Comparison of ENCODE assay signal across 10 mouse cellular contexts in genomic region chr7:24884693-24885291, GRCm38 (mm10). TPM values are rescaled to one million over a fixed set of nuclear protein-coding genes. Genes with fewer than 3 reads are reported as not detected.
DNase-seq lines count a peak whose midpoint lies in the region; ATAC-seq and TF ChIP-seq lines count a peak whose summit lies in the region.
"Had no signal": no experiment of that assay in that cellular context is flagged by ENCODE, and none has a peak within 500 bp of the region (broad histone marks: within the 10 kb centered on the region; RNA-seq: fewer than 3 reads in every experiment).

No protein-coding gene starts in this region.

- peak overlapping the region; percentile 67 for H3K4me2 ChIP-seq in heart, postnatal 0 days (ENCODE audit: low read depth, low read length)
- H3K4me2 ChIP-seq in limb, embryonic 15.5 days: peak overlapping the region; percentile 64

- DNase-seq in heart, embryonic 10.5 days (ENCODE audit: low spot score): no peak
- DNase-seq in heart, adult 11 months: no peak
- no peak for DNase-seq in G1E (ENCODE audit: low spot score)
- peak; percentile 14 for DNase-seq in heart, postnatal 0 days (ENCODE audit: low spot score)
- DNase-seq in gastrocnemius, postnatal 10 days: no peak
- DNase-seq in right cerebral cortex, adult 18-20 months: no peak

- WGBS in heart, embryonic 10.5 days: under 1% methylated on average over 47 of the region's 47 CpGs
- under 1% methylated on average over 47 of the region's 47 CpGs for WGBS in heart, postnatal 0 days
- WGBS in limb, embryonic 15.5 days: under 1% methylated on average over 47 of the region's 47 CpGs
- WGBS in olfactory bulb, adult 2 months: under 1% methylated on average over 47 of the region's 47 CpGs

- H3K27me3 ChIP-seq in heart, embryonic 10.5 days (ENCODE audit: insufficient read depth, poor library complexity, severe bottlenecking): no peaks in the 10 kb centered on the region
- peaks cover 16% of the 10 kb centered on the region for H3K27me3 ChIP-seq in G1E (ENCODE audit: insufficient read depth, low read length)
- no peaks in the 10 kb centered on the region for H3K27me3 ChIP-seq in heart, postnatal 0 days (ENCODE audit: control insufficient read depth, insufficient read depth, low read length)
- no peaks in the 10 kb centered on the region for H3K27me3 ChIP-seq in limb, embryonic 15.5 days
- H3K27me3 ChIP-seq: Patski had no signal

- TF ChIP-seq POLR2A in olfactory bulb, adult 2 months (IDR thresholded peaks at IDR 0.05; ENCODE audit: insufficient read depth, low read depth, low read length): no peak

- peak overlapping the region; percentile 91 for H3K4me3 ChIP-seq in heart, embryonic 10.5 days
- H3K4me3 ChIP-seq in G1E (ENCODE audit: low read depth, low read length): peak overlapping the region; percentile 97
- H3K4me3 ChIP-seq in heart, postnatal 0 days (ENCODE audit: low read depth, low read length): peak overlapping the region; percentile 91
- peak overlapping the region; percentile 98 for H3K4me3 ChIP-seq in limb, embryonic 15.5 days
- peak overlapping the region; percentile 71 for H3K4me3 ChIP-seq in olfactory bulb, adult 2 months (ENCODE audit: insufficient read depth, low read depth, low read length)

- no peak for ATAC-seq in G1E (ENCODE audit: extremely low read depth, insufficient number of reproducible peaks, low FRiP score, poor library complexity, severe bottlenecking)
- peak; percentile 4 for ATAC-seq in heart, postnatal 0 days (ENCODE audit: insufficient read depth, low read depth)
- no peak for ATAC-seq in limb, embryonic 15.5 days (ENCODE audit: insufficient number of reproducible peaks, low FRiP score, low TSS enrichment, low read depth)

- H3K27ac ChIP-seq in heart, embryonic 10.5 days: peak overlapping the region; percentile 99
- H3K27ac ChIP-seq in heart, postnatal 0 days (ENCODE audit: low read depth): peak overlapping the region; percentile 92
- H3K27ac ChIP-seq in limb, embryonic 15.5 days: peak overlapping the region; percentile 90
- peak overlapping the region; percentile 29 for H3K27ac ChIP-seq in olfactory bulb, adult 2 months (ENCODE audit: insufficient read depth, low read depth, low read length)

- H3K9ac ChIP-seq in heart, postnatal 0 days (replicated peaks; ENCODE audit: low read depth, low read length): peak overlapping the region; percentile 99
- peak overlapping the region; percentile 100 for H3K9ac ChIP-seq in limb, embryonic 15.5 days

- H3K36me3 ChIP-seq in heart, embryonic 10.5 days: peaks cover 45% of the 10 kb centered on the region
- peaks cover 51% of the 10 kb centered on the region for H3K36me3 ChIP-seq in G1E (replicated peaks)
- H3K36me3 ChIP-seq in heart, postnatal 0 days (replicated peaks; ENCODE audit: control insufficient read depth, insufficient read depth, low read length): peaks cover 38% of the 10 kb centered on the region
- H3K36me3 ChIP-seq in limb, embryonic 15.5 days: peaks cover 41% of the 10 kb centered on the region

- H3K9me3 ChIP-seq in heart, embryonic 10.5 days: no peaks in the 10 kb centered on the region
- no peaks in the 10 kb centered on the region for H3K9me3 ChIP-seq in G1E (replicated peaks)
- no peaks in the 10 kb centered on the region for H3K9me3 ChIP-seq in heart, postnatal 0 days (replicated peaks; ENCODE audit: control insufficient read depth, low read length)
- no peaks in the 10 kb centered on the region for H3K9me3 ChIP-seq in limb, embryonic 15.5 days

- no peak for TF ChIP-seq CTCF in G1E (IDR thresholded peaks at IDR 0.05; ENCODE audit: low read depth, low read length)
- TF ChIP-seq CTCF in heart, postnatal 0 days (IDR thresholded peaks at IDR 0.05; ENCODE audit: low read depth): no peak
- no peak for TF ChIP-seq CTCF in olfactory bulb, adult 2 months (IDR thresholded peaks at IDR 0.05; ENCODE audit: insufficient read depth, low read depth, low read length)

- no peak; the same call in 1 of the 2 replicates for TF ChIP-seq EP300 in heart, postnatal 0 days (IDR thresholded peaks at IDR 0.05; ENCODE audit: low read depth)

- peaks cover 18% of the 10 kb centered on the region for H3K4me1 ChIP-seq in heart, embryonic 10.5 days
- peaks cover 48% of the 10 kb centered on the region for H3K4me1 ChIP-seq in G1E (ENCODE audit: insufficient read depth, low read depth, low read length)
- peaks cover 16% of the 10 kb centered on the region for H3K4me1 ChIP-seq in heart, postnatal 0 days (ENCODE audit: control insufficient read depth, insufficient read depth)
- H3K4me1 ChIP-seq in limb, embryonic 15.5 days: peaks cover 26% of the 10 kb centered on the region
- H3K4me1 ChIP-seq in olfactory bulb, adult 2 months (ENCODE audit: control insufficient read depth, insufficient read depth, low read length): peaks cover 12% of the 10 kb centered on the region

RNA-seq across cellular contexts. Expression of gene Rps19, which starts 0.6 kb away (rescaled TPM):
- 1,532 and 1,854 TPM in 2 replicates for polyA plus RNA-seq in heart, embryonic 10.5 days (2016; fragmentation: Nextera tagmentation; extraction: Ambion mirVana)
- 877 and 949 TPM in 2 replicates for total RNA-seq in G1E (2014; fragmentation: Nextera tagmentation)
- total RNA-seq in G1E (2017): 1,262 and 1,401 TPM in 2 replicates
- polyA plus RNA-seq in G1E (2012): 2,998 and 3,499 TPM in 2 replicates
- total RNA-seq in heart, postnatal 0 days (2014; rRNA removed; ENCODE audit: low replicate concordance): 530 and 642 TPM in 2 replicates
- 980 and 1,040 TPM in 2 replicates for polyA plus RNA-seq in heart, postnatal 0 days (2015; fragmentation: Nextera tagmentation; extraction: Ambion mirVana)
- polyA plus RNA-seq in limb, embryonic 15.5 days (2015; fragmentation: Nextera tagmentation; extraction: Ambion mirVana): 2,364 and 2,933 TPM in 2 replicates
- 1,132 TPM in 1 of 2 replicates, not detected in the other for polyA plus RNA-seq in olfactory bulb, adult 2 months (2012; ENCODE audit: insufficient read depth, insufficient read length, low replicate concordance, missing spikeins)
- total RNA-seq in gastrocnemius, postnatal 10 days (2021): 100 to 1,000 TPM; 680 to 704 TPM

RNA-seq across cellular contexts. Expression of gene Cd79a, which starts 12.4 kb away (rescaled TPM):
- polyA plus RNA-seq in heart, embryonic 10.5 days (2016; fragmentation: Nextera tagmentation; extraction: Ambion mirVana): 0.26 and 0.40 TPM in 2 replicates
- not detected in 2 replicates for total RNA-seq in G1E (2014; fragmentation: Nextera tagmentation)
- total RNA-seq in G1E (2017): 0.11 TPM in 1 of 2 replicates, not detected in the other
- 0.04 TPM in 1 of 2 replicates, not detected in the other for polyA plus RNA-seq in G1E (2012)
- 2.8 TPM in 1 of 2 replicates, not detected in the other for total RNA-seq in heart, postnatal 0 days (2014; rRNA removed; ENCODE audit: low replicate concordance)
- 0.33 and 0.70 TPM in 2 replicates for polyA plus RNA-seq in heart, postnatal 0 days (2015; fragmentation: Nextera tagmentation; extraction: Ambion mirVana)
- 0.72 and 0.78 TPM in 2 replicates for polyA plus RNA-seq in limb, embryonic 15.5 days (2015; fragmentation: Nextera tagmentation; extraction: Ambion mirVana)
- not detected in 2 replicates for polyA plus RNA-seq in olfactory bulb, adult 2 months (2012; ENCODE audit: insufficient read depth, insufficient read length, low replicate concordance, missing spikeins)
- total RNA-seq in gastrocnemius, postnatal 10 days (2021): 1 to 10 TPM in 1 of 2 experiments, under 1 TPM in 1; 0.21 to 1.6 TPM
- polyA plus RNA-seq: Patski had no signal

RNA-seq across cellular contexts. Expression of gene Dmrtc2, which starts 14.9 kb away (rescaled TPM):
- polyA plus RNA-seq in heart, embryonic 10.5 days (2016; fragmentation: Nextera tagmentation; extraction: Ambion mirVana): not detected in 2 replicates
- total RNA-seq in G1E (2014; fragmentation: Nextera tagmentation): not detected in 2 replicates
- total RNA-seq in G1E (2017): not detected in 2 replicates
- not detected in 2 replicates for polyA plus RNA-seq in G1E (2012)
- not detected in 2 replicates for total RNA-seq in heart, postnatal 0 days (2014; rRNA removed; ENCODE audit: low replicate concordance)
- not detected in 2 replicates for polyA plus RNA-seq in heart, postnatal 0 days (2015; fragmentation: Nextera tagmentation; extraction: Ambion mirVana)
- polyA plus RNA-seq in limb, embryonic 15.5 days (2015; fragmentation: Nextera tagmentation; extraction: Ambion mirVana): not detected in 2 replicates
- polyA plus RNA-seq in olfactory bulb, adult 2 months (2012; ENCODE audit: insufficient read depth, insufficient read length, low replicate concordance, missing spikeins): not detected in 2 replicates
- not detected for total RNA-seq in gastrocnemius, postnatal 10 days (2021)
- total RNA-seq: left cerebral cortex, postnatal 25 days had no signal
- polyA plus RNA-seq: Patski had no signal

RNA-seq across cellular contexts. Expression of gene Lypd4, which starts 15.1 kb away (rescaled TPM):
- not detected in 2 replicates for polyA plus RNA-seq in heart, embryonic 10.5 days (2016; fragmentation: Nextera tagmentation; extraction: Ambion mirVana)
- total RNA-seq in G1E (2014; fragmentation: Nextera tagmentation) (not detected in 2 replicates), G1E (2017) (0.11 and 0.17 TPM in 2 replicates)
- not detected in 2 replicates for polyA plus RNA-seq in G1E (2012)
- not detected in 2 replicates for total RNA-seq in heart, postnatal 0 days (2014; rRNA removed; ENCODE audit: low replicate concordance)
- not detected in 2 replicates for polyA plus RNA-seq in heart, postnatal 0 days (2015; fragmentation: Nextera tagmentation; extraction: Ambion mirVana)
- not detected in 2 replicates for polyA plus RNA-seq in limb, embryonic 15.5 days (2015; fragmentation: Nextera tagmentation; extraction: Ambion mirVana)
- not detected in 2 replicates for polyA plus RNA-seq in olfactory bulb, adult 2 months (2012; ENCODE audit: insufficient read depth, insufficient read length, low replicate concordance, missing spikeins)
- total RNA-seq in gastrocnemius, postnatal 10 days (2021): not detected
- total RNA-seq: left cerebral cortex, postnatal 25 days had no signal

RNA-seq across cellular contexts. Expression of gene Arhgef1, which starts 17.9 kb away (rescaled TPM):
- polyA plus RNA-seq in heart, embryonic 10.5 days (2016; fragmentation: Nextera tagmentation; extraction: Ambion mirVana): 83.4 and 87.5 TPM in 2 replicates
- total RNA-seq in G1E (2014; fragmentation: Nextera tagmentation) (97.4 and 107 TPM in 2 replicates), G1E (2017) (38.3 and 48.2 TPM in 2 replicates)
- 365 and 371 TPM in 2 replicates for polyA plus RNA-seq in G1E (2012)
- 16.0 and 28.2 TPM in 2 replicates for total RNA-seq in heart, postnatal 0 days (2014; rRNA removed; ENCODE audit: low replicate concordance)
- 37.0 TPM in 2 replicates for polyA plus RNA-seq in heart, postnatal 0 days (2015; fragmentation: Nextera tagmentation; extraction: Ambion mirVana)
- polyA plus RNA-seq in limb, embryonic 15.5 days (2015; fragmentation: Nextera tagmentation; extraction: Ambion mirVana): 110 and 122 TPM in 2 replicates
- polyA plus RNA-seq in olfactory bulb, adult 2 months (2012; ENCODE audit: insufficient read depth, insufficient read length, low replicate concordance, missing spikeins): 291 and 636 TPM in 2 replicates
- 10 to 100 TPM; 40.7 to 64.0 TPM for total RNA-seq in gastrocnemius, postnatal 10 days (2021)

Comparison
In these comparisons a context has a peak if more than half of its experiments do, and no peak if none do; other contexts are left out.
1. H3K27ac ChIP-seq: peak in every context shown above with its lines; median percentile 99 in heart, embryonic 10.5 days; 92 in heart, postnatal 0 days; 90 in limb, embryonic 15.5 days; 29 in olfactory bulb, adult 2 months.